Mouse (Mus musculus) ES-E14 (cell line): Measurements from ENCODE around the gene Acads. TPM values are rescaled to one million over a fixed set of nuclear protein-coding genes. Genes with fewer than 3 reads are reported as not detected.
A peak's percentile ranks its signal among the peaks of the same experiment; 100 is the strongest.

ENCODE experiments used
- DNase-seq: peaks from one replicate; pipeline ENCODE4 v3.0.0-alpha.2; 2013; ENCODE audit warnings: low read depth, low spot score
- H3K27ac ChIP-seq: 2 replicates; pipeline ENCODE4 v1.5.1; 2012; ENCODE audit warnings: low read depth, mild to moderate bottlenecking, low read length, moderate library complexity, mixed read lengths; ENCODE audit not compliant: poor library complexity, insufficient read depth, severe bottlenecking
- H3K36me3 ChIP-seq: 2 replicates; pipeline ENCODE4 v1.6.1; 2012; ENCODE audit warnings: mild to moderate bottlenecking, low read length, moderate library complexity, mixed read lengths; ENCODE audit not compliant: control insufficient read depth, poor library complexity, insufficient read depth, severe bottlenecking
- H3K4me1 ChIP-seq, 2 experiments: fragments of 150-350 bp in 1 of 2; sonication (generic) in 1 of 2; 2 replicates each; pipeline ENCODE4 v1.6.1; 2012; ENCODE audit warnings: low read length in 2 of 2, mild to moderate bottlenecking in 1 of 2, mixed read lengths in 1 of 2; ENCODE audit not compliant: control insufficient read depth in 2 of 2, insufficient read depth in 2 of 2, poor library complexity in 1 of 2
- H3K4me3 ChIP-seq, 2 experiments: fragments of 150-350 bp in 1 of 2; sonication (generic) in 1 of 2; 2 replicates each; pipeline ENCODE4 v1.5.1; 2012; ENCODE audit warnings: low read length in 2 of 2, low read depth in 1 of 2, mild to moderate bottlenecking in 1 of 2, mixed read lengths in 1 of 2; ENCODE audit not compliant: insufficient read depth in 1 of 2, poor library complexity in 1 of 2, severe bottlenecking in 1 of 2
- H3K9ac ChIP-seq: 2 replicates; pipeline ENCODE4 v1.6.1; 2012; ENCODE audit warnings: low read depth, mild to moderate bottlenecking, low read length, mixed read lengths; ENCODE audit not compliant: poor library complexity, insufficient read depth, severe bottlenecking
- H3K9me3 ChIP-seq: fragments of 150-350 bp; sonication (generic); 2 replicates; pipeline ENCODE4 v1.6.1; 2012; ENCODE audit warnings: low read depth, mild to moderate bottlenecking, low read length; ENCODE audit not compliant: control insufficient read depth, insufficient read depth
- CHD2 ChIP-seq: IDR thresholded peaks from 2 replicates; pipeline ENCODE4 v1.6.1; 2014; ENCODE audit warnings: mild to moderate bottlenecking, low read depth, low read length, inconsistent platforms
- HCFC1 ChIP-seq: IDR thresholded peaks from 2 replicates; pipeline ENCODE4 v1.6.1; 2012; ENCODE audit warnings: low read length, inconsistent platforms, borderline replicate concordance; ENCODE audit not compliant: insufficient read depth
- MAFK ChIP-seq: IDR thresholded peaks from 2 replicates; pipeline ENCODE4 v1.6.1; 2014; ENCODE audit warnings: mild to moderate bottlenecking, low read depth, low read length, inconsistent platforms; ENCODE audit not compliant: insufficient read depth
- ZC3H11A ChIP-seq: IDR thresholded peaks from 2 replicates; pipeline ENCODE4 v1.6.1; 2012; ENCODE audit warnings: low read depth, mild to moderate bottlenecking, inconsistent platforms, low read length, borderline replicate concordance
- ZNF384 ChIP-seq: IDR thresholded peaks from 2 replicates; pipeline ENCODE4 v1.6.1; 2012; ENCODE audit warnings: low read depth, low read length, inconsistent platforms
- in situ Hi-C, 2 experiments: fragments of 600-800 bp; cut with MboI; formaldehyde crosslinking; loops; one replicate each; pipeline ENCODE4 v1.15.1; 2025; ENCODE audit warnings: low sequenced_read_pairs in 2 of 2, inconsistent platforms in 1 of 2; ENCODE audit not compliant: unreplicated experiment in 2 of 2
- total RNA-seq: library from RNA; depleted of rRNA; stranded (reverse); fragments of 300-350 nt; gene quantifications from 2 replicates; pipeline ENCODE4 v1.2.3, GENCODE M21; 2012

Acads gene
- total RNA-seq, 1 experiment = 41.1 TPM

DNA sequence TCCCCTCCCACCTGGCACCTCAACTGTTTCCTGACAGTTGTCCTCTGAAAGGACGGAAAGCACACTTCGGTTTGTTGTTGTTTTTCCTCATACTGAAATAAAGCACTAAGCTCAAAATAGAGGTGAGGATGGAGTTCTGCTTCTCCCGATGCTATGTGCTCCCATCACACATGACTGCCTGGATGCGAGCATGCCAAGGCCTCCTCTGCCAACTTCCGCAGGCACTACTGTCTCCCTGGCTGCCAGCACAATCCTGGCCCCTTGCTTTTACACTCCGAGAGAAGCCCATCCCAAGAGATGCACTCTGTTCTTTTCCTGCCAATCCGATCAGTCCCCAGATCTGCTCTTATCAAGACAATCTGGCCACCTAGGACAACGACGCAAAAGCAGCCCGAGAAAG is 24.4 kb upstream of the Acads start:
- H3K4me1 ChIP-seq = peaks cover 3 to 35% of the 10 kb centered on the region in 2 experiments
- DNase-seq = no peak
- in situ Hi-C loops = no loop called here
- no peak overlapping the region for H3K27ac ChIP-seq
- H3K36me3 ChIP-seq = peaks cover 26% of the 10 kb centered on the region
- H3K4me3 ChIP-seq = no peak overlapping the region
- no peaks in the 10 kb centered on the region for H3K9me3 ChIP-seq
- H3K9ac ChIP-seq = no peak overlapping the region
- no peak for TF ChIP-seq ZNF384
- TF ChIP-seq MAFK = no peak
- no peak for TF ChIP-seq CHD2
- TF ChIP-seq HCFC1 = no peak
- no peak for TF ChIP-seq ZC3H11A

DNA sequence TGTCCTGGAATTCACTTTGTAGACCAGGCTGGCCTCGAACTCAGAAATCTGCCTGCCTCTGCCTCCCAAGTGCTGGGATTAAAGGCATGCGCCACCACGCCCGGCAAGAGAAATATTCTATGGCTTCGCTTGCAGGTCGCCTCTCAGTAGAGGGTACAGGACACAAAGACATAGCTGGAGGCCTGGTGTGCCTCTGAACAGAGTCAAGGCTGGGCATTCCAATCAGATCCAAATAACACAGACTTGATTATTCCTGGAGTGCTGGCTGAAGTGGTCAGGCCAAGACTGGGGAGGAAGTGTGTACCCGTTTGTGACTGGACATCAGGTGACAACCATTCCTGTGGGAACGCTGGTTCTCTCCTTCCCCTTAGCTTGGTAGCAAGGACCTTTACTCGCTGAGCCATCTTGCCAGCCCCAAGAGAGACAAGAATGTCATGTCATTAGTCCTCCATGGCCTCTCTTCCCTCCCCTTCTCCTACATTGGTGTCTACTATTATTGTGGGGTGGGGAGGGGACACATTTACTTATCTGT is 23.1 kb upstream of the Acads start:
- Histone ChIP-seq H3K27ac (0 out of 2 replicates have a peak overlapping the region, but pooled peaks have one; percentile 0), H3K4me3 (no peak overlapping the region), H3K9ac (no peak overlapping the region), H3K4me1 (peaks cover 3 to 35% of the 10 kb centered on the region in 2 experiments), H3K36me3 (peaks cover 15% of the 10 kb centered on the region), H3K9me3 (no peaks in the 10 kb centered on the region)
- DNase-seq = no peak
- in situ Hi-C loops = no loop called here
- TF ChIP-seq MAFK (no peak), ZNF384 (no peak), CHD2 (no peak), HCFC1 (no peak), ZC3H11A (no peak)

DNA sequence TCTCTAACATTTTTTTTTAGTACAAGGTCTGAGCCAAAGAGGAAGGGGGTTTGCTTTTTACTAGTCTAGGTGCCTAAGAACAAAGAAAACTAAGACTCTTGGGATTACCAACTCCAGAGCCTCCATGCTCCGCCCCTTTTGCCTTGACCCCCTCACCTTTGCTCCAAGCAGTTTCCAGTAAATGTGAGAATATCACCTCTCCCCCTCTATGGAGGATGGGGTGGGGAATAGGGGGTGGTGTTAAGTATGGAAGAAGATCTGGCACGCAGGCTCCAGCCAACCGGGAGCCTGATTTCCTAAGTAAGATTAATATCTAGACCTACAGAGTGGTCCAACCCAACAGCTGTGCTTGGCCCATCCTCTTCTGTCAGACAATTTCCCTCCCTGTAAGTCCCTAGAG is 21.6 kb upstream of the Acads start:
- Histone ChIP-seq H3K27ac (peak overlapping the region; percentile 48; the same call in 1 of the 2 replicates), H3K36me3 (peaks cover 3% of the 10 kb centered on the region; the same call in 1 of the 2 replicates), H3K4me3 (no peak overlapping the region), H3K9ac (no peak overlapping the region), H3K4me1 (peaks cover 3 to 32% of the 10 kb centered on the region in 2 experiments; a peak in 3 of 4 replicates), H3K9me3 (no peaks in the 10 kb centered on the region)
- no peak for TF ChIP-seq HCFC1
- TF ChIP-seq CHD2 = no peak
- no peak for TF ChIP-seq ZC3H11A
- TF ChIP-seq ZNF384 = no peak
- TF ChIP-seq MAFK = no peak
- in situ Hi-C loops = no loop called here
- DNase-seq = no peak

DNA sequence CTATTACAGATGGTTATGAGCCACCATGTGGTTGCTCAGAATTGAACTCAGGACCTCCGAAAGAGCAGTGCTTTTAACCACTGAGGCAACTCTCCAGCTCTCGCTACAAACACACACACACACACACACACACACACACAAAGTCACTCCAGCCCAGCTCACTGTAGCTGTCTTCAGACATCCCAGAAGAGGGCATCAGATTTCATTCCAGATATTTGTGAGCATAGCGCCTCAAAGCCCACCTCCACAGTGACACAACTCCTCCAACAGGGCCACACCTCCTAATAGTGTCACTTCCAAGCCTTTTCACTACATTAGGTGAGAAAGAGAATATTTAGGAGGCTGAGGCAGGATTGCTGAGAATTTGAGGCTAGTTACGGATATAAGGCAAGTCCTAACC is 20.0 kb upstream of the Acads start:
- H3K9me3 ChIP-seq = no peaks in the 10 kb centered on the region
- no peak overlapping the region for H3K9ac ChIP-seq
- H3K27ac ChIP-seq = no peak overlapping the region
- H3K4me3 ChIP-seq = no peak overlapping the region
- DNase-seq = no peak
- in situ Hi-C loops = no loop called here
- no peaks in the 10 kb centered on the region for H3K36me3 ChIP-seq
- TF ChIP-seq ZC3H11A (no peak), ZNF384 (no peak), HCFC1 (no peak), CHD2 (no peak), MAFK (no peak)
- peaks cover 3 to 18% of the 10 kb centered on the region in 2 experiments; a peak in 3 of 4 replicates for H3K4me1 ChIP-seq
